Mouse (Mus musculus) liver, embryonic 15.5 days (tissue): ENCODE measurements around the gene Rab27a. TPM values are rescaled to one million over a fixed set of nuclear protein-coding genes. Genes with fewer than 3 reads are reported as not detected.

Experiments used
- ATAC-seq: fragments of 200-750 bp; cut with Nextera tagmentation; 2 replicates; pipeline ENCODE4 v1.8.0; 2017; ENCODE audit warnings: moderate number of reproducible peaks, mild to moderate bottlenecking, moderate library complexity; ENCODE audit not compliant: insufficient read depth
- H3K27ac ChIP-seq: fragments of 300-500 bp; sonication (generic); replicated peaks from 2 replicates; pipeline ENCODE4 v1.5.1; 2015; ENCODE audit warnings: mild to moderate bottlenecking, inconsistent platforms
- H3K27me3 ChIP-seq: fragments of 300-500 bp; sonication (generic); 2 replicates; pipeline ENCODE4 v1.6.1; 2015; ENCODE audit warnings: mild to moderate bottlenecking, inconsistent platforms
- H3K36me3 ChIP-seq: fragments of 300-500 bp; sonication (generic); replicated peaks from 2 replicates; pipeline ENCODE4 v1.6.1; 2015; ENCODE audit warnings: moderate library complexity, mild to moderate bottlenecking, inconsistent platforms
- H3K4me1 ChIP-seq: fragments of 300-500 bp; sonication (generic); replicated peaks from 2 replicates; pipeline ENCODE4 v1.6.1; 2015; ENCODE audit warnings: inconsistent platforms
- H3K4me2 ChIP-seq: fragments of 300-500 bp; sonication (generic); 2 replicates; pipeline ENCODE4 v1.6.1; 2015; ENCODE audit warnings: moderate library complexity, mild to moderate bottlenecking, inconsistent platforms
- H3K4me3 ChIP-seq: fragments of 300-500 bp; sonication (generic); replicated peaks from 2 replicates; pipeline ENCODE4 v1.5.1; 2015; ENCODE audit warnings: mild to moderate bottlenecking, inconsistent platforms
- H3K9ac ChIP-seq: fragments of 300-500 bp; sonication (generic); 2 replicates; pipeline ENCODE4 v1.6.1; 2015; ENCODE audit warnings: moderate library complexity, mild to moderate bottlenecking, inconsistent platforms
- H3K9me3 ChIP-seq: fragments of 300-500 bp; sonication (generic); replicated peaks from 2 replicates; pipeline ENCODE4 v1.6.1; 2016; ENCODE audit warnings: inconsistent platforms
- WGBS: fragments of 180-500 bp; shearing (Covaris S2); methylation state at CpG from one replicate; pipeline ENCODE4 v1.1.7; 2015; ENCODE audit warnings: mixed read lengths; ENCODE audit not compliant: insufficient replicate concordance; 5-methylcytosine and 5-hydroxymethylcytosine counted together
- microRNA-seq: library from miRNA; unstranded; fragments of <30 nt; microRNA quantifications from one replicate; pipeline ENCODE4, GENCODE M21; 2016
- polyA plus RNA-seq: library from polyadenylated mRNA; unstranded; fragments of >200 nt; fragmentation: Nextera tagmentation; extraction: Ambion mirVana; gene quantifications from 2 replicates; pipeline ENCODE4 v1.2.1, GENCODE M21; 2015

The Rab27a gene
- polyA plus RNA-seq, 1 experiment from 2014 or later: 6.6 TPM

- Histone ChIP-seq H3K27ac (no peak overlapping the region), H3K9ac (no peak overlapping the region), H3K4me1 (peaks cover 18% of the 10 kb centered on the region), H3K36me3 (peaks cover 57% of the 10 kb centered on the region), H3K27me3 (no peaks in the 10 kb centered on the region), H3K9me3 (no peaks in the 10 kb centered on the region), H3K4me3 (no peak overlapping the region), H3K4me2 (no peak overlapping the region)
- ATAC-seq: no peak
- 69% methylated on average over 4 of the region's 4 CpGs for WGBS
Observed at GRCm38 (mm10) chr9:73118012-73118411, 73.4 kb downstream of the Rab27a start.

GRCm38 (mm10) chr9:73121735-73122134, 77.1 kb downstream of the Rab27a start:
- H3K27ac ChIP-seq: no peak overlapping the region
- no peak overlapping the region for H3K9ac ChIP-seq
- H3K4me3 ChIP-seq: no peak overlapping the region
- no peaks in the 10 kb centered on the region for H3K9me3 ChIP-seq
- no peaks in the 10 kb centered on the region for H3K27me3 ChIP-seq
- no peak for ATAC-seq
- WGBS: 68% methylated on average over 8 of the region's 8 CpGs
- H3K36me3 ChIP-seq: peaks cover 74% of the 10 kb centered on the region
- no peak overlapping the region for H3K4me2 ChIP-seq
- 0 out of 2 replicates have a peak, but pooled peaks cover 3% of the 10 kb centered on the region for H3K4me1 ChIP-seq

GRCm38 (mm10) chr9:73125043-73125570, 80.5 kb downstream of the Rab27a start:
- no peaks in the 10 kb centered on the region for H3K9me3 ChIP-seq
- H3K27ac ChIP-seq: no peak overlapping the region
- peaks cover 81% of the 10 kb centered on the region for H3K36me3 ChIP-seq
- H3K4me2 ChIP-seq: no peak overlapping the region
- 0 out of 2 replicates have a peak, but pooled peaks cover 3% of the 10 kb centered on the region for H3K4me1 ChIP-seq
- H3K27me3 ChIP-seq: no peaks in the 10 kb centered on the region
- ATAC-seq: no peak
- H3K9ac ChIP-seq: no peak overlapping the region
- no peak overlapping the region for H3K4me3 ChIP-seq
- 51% methylated on average over 8 of the region's 8 CpGs for WGBS

- no peak; the same call in 1 of the 2 replicates for ATAC-seq
- H3K4me2 ChIP-seq: no peak overlapping the region
- H3K4me3 ChIP-seq: no peak overlapping the region
- no peak overlapping the region for H3K27ac ChIP-seq
- WGBS: 43% methylated on average over 2 of the region's 2 CpGs
- H3K27me3 ChIP-seq: no peaks in the 10 kb centered on the region
- H3K4me1 ChIP-seq: 0 out of 2 replicates have a peak, but pooled peaks cover 3% of the 10 kb centered on the region
- H3K36me3 ChIP-seq: peaks cover 59% of the 10 kb centered on the region
- H3K9me3 ChIP-seq: no peaks in the 10 kb centered on the region
- no peak overlapping the region for H3K9ac ChIP-seq
Observed at GRCm38 (mm10) chr9:73127457-73127856, 82.8 kb downstream of the Rab27a start.

GRCm38 (mm10) chr9:73129875-73130274, 85.2 kb downstream of the Rab27a start:
- no peak overlapping the region for H3K4me3 ChIP-seq
- no peaks in the 10 kb centered on the region for H3K27me3 ChIP-seq
- no peak for ATAC-seq
- H3K9ac ChIP-seq: no peak overlapping the region
- 0 out of 2 replicates have a peak, but pooled peaks cover 1% of the 10 kb centered on the region for H3K4me1 ChIP-seq
- H3K27ac ChIP-seq: no peak overlapping the region
- no peaks in the 10 kb centered on the region for H3K9me3 ChIP-seq
- peaks cover 43% of the 10 kb centered on the region for H3K36me3 ChIP-seq
- no peak overlapping the region for H3K4me2 ChIP-seq
- WGBS: 72% methylated on average over 8 of the region's 8 CpGs

- H3K4me1 ChIP-seq: no peaks in the 10 kb centered on the region
- no peak overlapping the region for H3K9ac ChIP-seq
- H3K4me3 ChIP-seq: no peak overlapping the region
- H3K9me3 ChIP-seq: no peaks in the 10 kb centered on the region
- ATAC-seq: no peak
- 83% methylated on average over 4 of the region's 4 CpGs for WGBS
- H3K27me3 ChIP-seq: no peaks in the 10 kb centered on the region
- no peak overlapping the region for H3K4me2 ChIP-seq
- peaks cover 38% of the 10 kb centered on the region for H3K36me3 ChIP-seq
- H3K27ac ChIP-seq: no peak overlapping the region
Observed at GRCm38 (mm10) chr9:73130529-73130928, 85.9 kb downstream of the Rab27a start.

- no peak overlapping the region for H3K9ac ChIP-seq
- ATAC-seq: no peak
- no peak overlapping the region for H3K4me3 ChIP-seq
- no peaks in the 10 kb centered on the region for H3K36me3 ChIP-seq
- 48% methylated on average over 11 of the region's 11 CpGs for WGBS
- no peaks in the 10 kb centered on the region for H3K27me3 ChIP-seq
- H3K9me3 ChIP-seq: no peaks in the 10 kb centered on the region
- H3K4me2 ChIP-seq: no peak overlapping the region
- no peak overlapping the region for H3K27ac ChIP-seq
- H3K4me1 ChIP-seq: no peaks in the 10 kb centered on the region
Observed at GRCm38 (mm10) chr9:73137341-73137886, 92.8 kb downstream of the Rab27a start.

Small RNA genes lying within 50 kb of the gene (microRNA-seq; reads per million reads assigned to microRNA genes)
- gene Gm27353: not detected

Other genes with a start within 250 kb of the Rab27a start
- gene Prtg, start 238.0 kb upstream of the Rab27a start, polyA plus RNA-seq: 0.08 and 0.15 TPM in 2 replicates
- gene Pygo1, start 119.2 kb upstream of the Rab27a start, polyA plus RNA-seq: 0.10 and 0.12 TPM in 2 replicates
- 0.14 and 0.20 TPM in 2 replicates for gene Dyx1c1, start 86.1 kb upstream of the Rab27a start, polyA plus RNA-seq
- gene Gm44503, start 86.0 kb upstream of the Rab27a start, polyA plus RNA-seq: not detected in 2 replicates
- 2.4 and 2.5 TPM in 2 replicates for gene Ccpg1os, start 59.5 kb upstream of the Rab27a start, polyA plus RNA-seq
- gene Ccpg1, start 59.4 kb upstream of the Rab27a start, polyA plus RNA-seq: 11.4 and 11.8 TPM in 2 replicates
- gene Pigb, start 4.5 kb upstream of the Rab27a start, polyA plus RNA-seq: 4.3 and 4.6 TPM in 2 replicates
- gene Khdc3, start 57.0 kb downstream of the Rab27a start, polyA plus RNA-seq: 0.05 TPM in 1 of 2 replicates, not detected in the other
- gene Gm20509, start 57.6 kb downstream of the Rab27a start, polyA plus RNA-seq: not detected in 2 replicates
- gene Rsl24d1, start 68.6 kb downstream of the Rab27a start, polyA plus RNA-seq: 40.0 and 41.0 TPM in 2 replicates